Mouse (Mus musculus) stomach, embryonic 15.5 days (tissue): ENCODE results near the gene Cldn20. TPM values are rescaled to one million over a fixed set of nuclear protein-coding genes. Genes with fewer than 3 reads are reported as not detected.

Experiments used
- polyA plus RNA-seq: library from polyadenylated mRNA; unstranded; fragments of >200 nt; fragmentation: Nextera tagmentation; extraction: Ambion mirVana; gene quantifications from 2 replicates; pipeline ENCODE4 v1.2.1, GENCODE M21; 2015

Cldn20 gene
- polyA plus RNA-seq, 1 experiment from 2014 or later: 0.22 TPM

Other genes starting within 250 kb of the Cldn20 start
- 4.0 TPM in 2 replicates for gene Tiam2, start 206.0 kb upstream of the Cldn20 start, polyA plus RNA-seq
- gene Tfb1m, start 25.2 kb downstream of the Cldn20 start, polyA plus RNA-seq: 16.2 and 19.8 TPM in 2 replicates
- not detected in 2 replicates for gene Nox3, start 163.7 kb downstream of the Cldn20 start, polyA plus RNA-seq